Mouse (Mus musculus): ENCODE data around the gene Dgki.

DNA sequence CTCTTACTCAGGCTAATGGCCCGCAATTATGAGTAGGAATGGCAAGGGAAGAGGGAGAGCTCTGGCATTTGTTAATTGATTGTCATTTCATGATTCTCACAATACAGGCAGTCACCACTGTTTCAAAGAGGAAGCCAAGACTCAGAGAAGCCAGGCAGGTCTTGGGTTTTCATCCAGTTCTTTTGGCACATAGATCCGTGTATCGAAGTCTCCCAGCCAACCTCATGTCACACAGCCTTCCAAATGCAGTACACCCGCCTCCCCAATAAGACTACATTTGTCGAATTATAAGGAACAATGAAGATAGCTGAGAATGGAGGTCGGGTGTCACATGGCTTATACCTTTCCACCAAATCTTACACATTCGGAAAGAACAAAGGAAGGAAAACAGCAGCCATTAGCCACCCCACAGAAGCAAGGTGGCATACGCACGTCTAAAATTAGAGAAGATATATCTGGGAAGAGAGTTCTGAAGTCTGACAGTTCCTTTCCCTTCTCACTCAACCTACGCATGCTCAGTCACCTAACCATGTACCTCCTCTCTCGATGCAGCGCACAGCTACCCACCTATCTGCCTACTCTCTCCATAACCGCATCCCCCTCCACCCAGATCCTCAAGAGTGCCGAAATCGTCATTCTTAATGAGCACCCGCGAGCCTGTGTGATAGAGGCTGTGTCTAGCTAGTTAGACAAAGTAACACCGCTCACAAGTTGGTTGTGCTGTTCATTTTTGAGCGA is 179.4 kb downstream of the Dgki start:
- no peak for TF ChIP-seq ZC3H11A (IDR thresholded peaks at IDR 0.05; ENCODE audit: borderline replicate concordance, low read depth, low read length)
- no peak for TF ChIP-seq MAFK (IDR thresholded peaks at IDR 0.05; ENCODE audit: insufficient read depth, low read depth, low read length)
- no peak for TF ChIP-seq CHD2 (IDR thresholded peaks at IDR 0.05; ENCODE audit: low read depth, low read length)
- no peak for TF ChIP-seq HCFC1 (IDR thresholded peaks at IDR 0.05; ENCODE audit: borderline replicate concordance, insufficient read depth, low read length)
- TF ChIP-seq ZNF384 (IDR thresholded peaks at IDR 0.05; ENCODE audit: low read depth, low read length) = no peak

Data from ES-E14 (cell line).